Mouse (Mus musculus): ENCODE measurements around the gene Slc6a18. TPM values are rescaled to one million over a fixed set of nuclear protein-coding genes. Genes with fewer than 3 reads are reported as not detected.
A peak's percentile ranks its signal among the peaks of the same experiment; 100 is the strongest.

Gene Slc6a18
- total and polyA plus RNA-seq, 2 experiments from 2014 or later: not detected

GRCm38 (mm10) chr13:73701161-73701883 is 23.5 kb upstream of the Slc6a18 start:
- Histone ChIP-seq H3K4me3 (ENCODE audit: low read length) (no peak overlapping the region), H3K27me3 (ENCODE audit: insufficient read depth, low read length) (no peaks in the 10 kb centered on the region), H3K9ac (replicated peaks; ENCODE audit: low read length) (no peak overlapping the region), H3K4me2 (ENCODE audit: low read depth, low read length) (no peak overlapping the region), H3K4me1 (ENCODE audit: insufficient read depth, low read length) (no peaks in the 10 kb centered on the region), H3K9me3 (ENCODE audit: low read length) (no peaks in the 10 kb centered on the region), H3K36me3 (ENCODE audit: insufficient read depth, low read length) (no peaks in the 10 kb centered on the region), H3K27ac (no peak overlapping the region)
- ATAC-seq (no peak), DNase-seq (ENCODE audit: low spot score) (peak; percentile 19)
- TF ChIP-seq CTCF (IDR thresholded peaks at IDR 0.05; ENCODE audit: low read depth): no peak
- WGBS: 69% methylated on average over 9 of the region's 9 CpGs

- Histone ChIP-seq H3K4me3 (ENCODE audit: low read length) (no peak overlapping the region), H3K4me2 (ENCODE audit: low read depth, low read length) (no peak overlapping the region), H3K27ac (no peak overlapping the region), H3K9ac (replicated peaks; ENCODE audit: low read length) (no peak overlapping the region), H3K36me3 (ENCODE audit: insufficient read depth, low read length) (no peaks in the 10 kb centered on the region), H3K9me3 (ENCODE audit: low read length) (no peaks in the 10 kb centered on the region), H3K4me1 (ENCODE audit: insufficient read depth, low read length) (no peaks in the 10 kb centered on the region), H3K27me3 (ENCODE audit: insufficient read depth, low read length) (no peaks in the 10 kb centered on the region)
- TF ChIP-seq CTCF (IDR thresholded peaks at IDR 0.05; ENCODE audit: low read depth): no peak
- no peak for DNase-seq (ENCODE audit: low spot score)
- 88% methylated on average over 12 of the region's 12 CpGs for WGBS
- no peak for ATAC-seq
Observed at GRCm38 (mm10) chr13:73700554-73700953, 22.7 kb upstream of the Slc6a18 start.

- no peaks in the 10 kb centered on the region for H3K4me1 ChIP-seq (ENCODE audit: insufficient read depth, low read length)
- no peak overlapping the region for H3K4me3 ChIP-seq (ENCODE audit: low read length)
- DNase-seq (ENCODE audit: low spot score) (no peak), ATAC-seq (no peak)
- no peak for TF ChIP-seq CTCF (IDR thresholded peaks at IDR 0.05; ENCODE audit: low read depth)
- no peaks in the 10 kb centered on the region for H3K9me3 ChIP-seq (ENCODE audit: low read length)
- no peaks in the 10 kb centered on the region for H3K27me3 ChIP-seq (ENCODE audit: insufficient read depth, low read length)
- no peaks in the 10 kb centered on the region for H3K36me3 ChIP-seq (ENCODE audit: insufficient read depth, low read length)
- WGBS: 89% methylated on average over 6 of the region's 6 CpGs
- H3K4me2 ChIP-seq (ENCODE audit: low read depth, low read length): no peak overlapping the region
- H3K27ac ChIP-seq: no peak overlapping the region
- no peak overlapping the region for H3K9ac ChIP-seq (replicated peaks; ENCODE audit: low read length)
Observed at GRCm38 (mm10) chr13:73699714-73700113, 21.9 kb upstream of the Slc6a18 start.

- WGBS: 82% methylated on average over 3 of the region's 3 CpGs
- no peak for ATAC-seq
Observed at GRCm38 (mm10) chr13:73696529-73696928, 18.7 kb upstream of the Slc6a18 start.

GRCm38 (mm10) chr13:73694972-73695371 is 17.1 kb upstream of the Slc6a18 start:
- no peak for TF ChIP-seq CTCF (IDR thresholded peaks at IDR 0.05; ENCODE audit: low read depth)
- WGBS: 92% methylated on average over 1 of the region's 1 CpGs
- H3K4me3 ChIP-seq (ENCODE audit: low read length): no peak overlapping the region
- no peak overlapping the region for H3K4me2 ChIP-seq (ENCODE audit: low read depth, low read length)
- H3K36me3 ChIP-seq (ENCODE audit: insufficient read depth, low read length): no peaks in the 10 kb centered on the region
- H3K27ac ChIP-seq: no peak overlapping the region
- no peaks in the 10 kb centered on the region for H3K9me3 ChIP-seq (ENCODE audit: low read length)
- H3K4me1 ChIP-seq (ENCODE audit: insufficient read depth, low read length): no peaks in the 10 kb centered on the region
- H3K9ac ChIP-seq (replicated peaks; ENCODE audit: low read length): no peak overlapping the region
- H3K27me3 ChIP-seq (ENCODE audit: insufficient read depth, low read length): no peaks in the 10 kb centered on the region
- DNase-seq (ENCODE audit: low spot score) (no peak), ATAC-seq (no peak)

More at GRCm38 (mm10) chr13:73696529-73696928, 18.7 kb upstream of the Slc6a18 start:
- Histone ChIP-seq H3K4me2 (ENCODE audit: low read depth, low read length) (no peak overlapping the region), H3K27me3 (ENCODE audit: insufficient read depth, low read length) (no peaks in the 10 kb centered on the region), H3K4me1 (ENCODE audit: insufficient read depth, low read length) (no peaks in the 10 kb centered on the region), H3K9ac (replicated peaks; ENCODE audit: low read length) (no peak overlapping the region), H3K9me3 (ENCODE audit: low read length) (no peaks in the 10 kb centered on the region), H3K36me3 (ENCODE audit: insufficient read depth, low read length) (no peaks in the 10 kb centered on the region), H3K27ac (no peak overlapping the region), H3K4me3 (ENCODE audit: low read length) (no peak overlapping the region)
- no peak for TF ChIP-seq CTCF (IDR thresholded peaks at IDR 0.05; ENCODE audit: low read depth)
- DNase-seq (ENCODE audit: low spot score): no peak

- H3K27me3 ChIP-seq (ENCODE audit: insufficient read depth, low read length): no peaks in the 10 kb centered on the region
- H3K36me3 ChIP-seq (ENCODE audit: insufficient read depth, low read length): no peaks in the 10 kb centered on the region
- H3K4me3 ChIP-seq (ENCODE audit: low read length): no peak overlapping the region
- ATAC-seq (no peak), DNase-seq (ENCODE audit: low spot score) (no peak)
- no peaks in the 10 kb centered on the region for H3K4me1 ChIP-seq (ENCODE audit: insufficient read depth, low read length)
- H3K4me2 ChIP-seq (ENCODE audit: low read depth, low read length): no peak overlapping the region
- no peaks in the 10 kb centered on the region for H3K9me3 ChIP-seq (ENCODE audit: low read length)
- no peak overlapping the region for H3K27ac ChIP-seq
- TF ChIP-seq CTCF (IDR thresholded peaks at IDR 0.05; ENCODE audit: low read depth): no peak
- WGBS: 72% methylated on average over 2 of the region's 2 CpGs
- no peak overlapping the region for H3K9ac ChIP-seq (replicated peaks; ENCODE audit: low read length)
Observed at GRCm38 (mm10) chr13:73693333-73693732, 15.5 kb upstream of the Slc6a18 start.

GRCm38 (mm10) chr13:73692249-73692868 is 14.5 kb upstream of the Slc6a18 start:
- no peak overlapping the region for H3K4me2 ChIP-seq (ENCODE audit: low read depth, low read length)
- ATAC-seq (peak; percentile 88), DNase-seq (ENCODE audit: low spot score) (peak; percentile 71)
- no peak overlapping the region for H3K9ac ChIP-seq (replicated peaks; ENCODE audit: low read length)
- no peak overlapping the region for H3K27ac ChIP-seq
- no peaks in the 10 kb centered on the region for H3K4me1 ChIP-seq (ENCODE audit: insufficient read depth, low read length)
- WGBS: 28% methylated on average over 10 of the region's 10 CpGs
- no peaks in the 10 kb centered on the region for H3K27me3 ChIP-seq (ENCODE audit: insufficient read depth, low read length)
- peak; percentile 74 for TF ChIP-seq CTCF (IDR thresholded peaks at IDR 0.05; ENCODE audit: low read depth)
- H3K4me3 ChIP-seq (ENCODE audit: low read length): no peak overlapping the region
- no peaks in the 10 kb centered on the region for H3K36me3 ChIP-seq (ENCODE audit: insufficient read depth, low read length)
- H3K9me3 ChIP-seq (ENCODE audit: low read length): no peaks in the 10 kb centered on the region
